Mouse (Mus musculus) liver, embryonic 14.5 days (tissue): ENCODE results near the gene Rpgrip1.
A peak's percentile ranks its signal among the peaks of the same experiment; 100 is the strongest.

Source experiments
- CTCF ChIP-seq: IDR thresholded peaks from 2 replicates; pipeline ENCODE4 v1.5.1; 2016; ENCODE audit warnings: antibody characterized with exemption, low read depth, control low read depth
- EP300 ChIP-seq: IDR thresholded peaks from 2 replicates; pipeline ENCODE4 v1.6.1; 2016; ENCODE audit warnings: antibody characterized with exemption, low read depth

GRCm38 (mm10) chr14:52146540-52146939 is 36.0 kb downstream of the Rpgrip1 start:
- TF ChIP-seq CTCF (peak; percentile 63), EP300 (no peak)
